Mouse (Mus musculus) spleen, postnatal 36 days (tissue): ENCODE measurements around the gene Krt71.

ENCODE experiments used
- DNase-seq, 2 experiments: peaks; one replicate each; pipeline ENCODE4 v3.0.0; 2022; ENCODE audit warnings: low spot score in 2 of 2, mixed read lengths in 1 of 2

Krt71 gene

DNA sequence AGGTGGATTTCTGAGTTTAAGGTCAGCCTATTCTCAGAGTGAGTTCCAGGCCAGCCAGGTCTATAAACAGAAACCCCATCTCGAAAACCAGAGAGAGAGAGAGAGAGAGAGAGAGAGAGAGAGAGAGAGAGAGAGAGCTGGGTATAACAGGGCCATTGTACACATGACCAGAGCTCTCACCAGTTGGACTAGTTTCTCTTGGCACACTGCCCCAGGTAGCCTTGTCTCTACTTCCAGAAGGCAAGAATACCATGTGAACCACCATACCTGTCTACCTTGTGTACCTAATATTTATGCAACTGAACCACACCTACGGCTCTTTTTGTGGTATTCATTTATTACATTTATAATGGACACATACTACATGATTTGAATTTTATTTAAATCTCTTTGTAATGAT is 54.7 kb downstream of the Krt71 start:
- no peak for DNase-seq
